Mouse (Mus musculus) kidney, embryonic 14.5 days (tissue): ENCODE measurements around the gene Ak4. TPM values are rescaled to one million over a fixed set of nuclear protein-coding genes. Genes with fewer than 3 reads are reported as not detected.

ENCODE experiments used
- polyA plus RNA-seq: library from polyadenylated mRNA; unstranded; fragments of >200 nt; fragmentation: Nextera tagmentation; extraction: Ambion mirVana; gene quantifications from 2 replicates; pipeline ENCODE4 v1.2.1, GENCODE M21; 2014

Ak4 gene
- polyA plus RNA-seq, 1 experiment from 2014 or later: 5.1 TPM

Other genes with a start within 250 kb of the Ak4 start
- 56.0 and 110 TPM in 2 replicates for gene Jak1, start 154.0 kb upstream of the Ak4 start, polyA plus RNA-seq
- gene Dnajc6, start 77.4 kb downstream of the Ak4 start, polyA plus RNA-seq: 0.30 and 0.74 TPM in 2 replicates
- 71.4 and 84.2 TPM in 2 replicates for gene Leprot, start 228.4 kb downstream of the Ak4 start, polyA plus RNA-seq